In genomic region chr5:23518673-23519072, GRCm38 (mm10) we compare ENCODE assay signal across 9 mouse cellular contexts.
DNase-seq lines count a peak whose midpoint lies in the region; ATAC-seq lines count a peak whose summit lies in the region.
"Had no signal": no experiment of that assay in that cellular context is flagged by ENCODE, and none has a peak within 500 bp of the region (broad histone marks: within the 10 kb centered on the region; RNA-seq: fewer than 3 reads in every experiment).

No protein-coding gene starts in this region.

- H3K9me3 ChIP-seq in hindbrain, embryonic 13.5 days = no peaks in the 10 kb centered on the region
- H3K9me3 ChIP-seq in hindbrain, embryonic 11.5 days (ENCODE audit: control insufficient read depth, low read length) = no peaks in the 10 kb centered on the region
- H3K9me3 ChIP-seq in stomach, embryonic 16.5 days (replicated peaks; ENCODE audit: control insufficient read depth, low read length) = no peaks in the 10 kb centered on the region

- no peak overlapping the region for H3K4me3 ChIP-seq in hindbrain, embryonic 13.5 days
- H3K4me3 ChIP-seq in hindbrain, embryonic 11.5 days (ENCODE audit: low read depth, low read length) = no peak overlapping the region
- H3K4me3 ChIP-seq in stomach, embryonic 16.5 days (replicated peaks; ENCODE audit: low read length) = no peak overlapping the region

- no peak for DNase-seq in hindbrain, embryonic 11.5 days (ENCODE audit: low spot score)
- DNase-seq in adipocyte (ENCODE audit: low spot score) = peak; percentile 33
- DNase-seq in heart, adult 9 months (ENCODE audit: low spot score in 2 of 2) = peak; percentile 47 to 48
- peak; percentile 47 to 62 for DNase-seq in kidney, postnatal 4 days
- no peak for DNase-seq in right cerebral cortex, adult 2 months (ENCODE audit: low spot score in 2 of 2)
- DNase-seq in thymus, postnatal 4 days = no peak

- no peaks in the 10 kb centered on the region for H3K27me3 ChIP-seq in hindbrain, embryonic 13.5 days
- no peaks in the 10 kb centered on the region for H3K27me3 ChIP-seq in hindbrain, embryonic 11.5 days (ENCODE audit: control insufficient read depth, insufficient read depth, low read length)
- H3K27me3 ChIP-seq in stomach, embryonic 16.5 days (ENCODE audit: control insufficient read depth, insufficient read depth, low read length) = no peaks in the 10 kb centered on the region

- H3K4me2 ChIP-seq in hindbrain, embryonic 13.5 days = no peak overlapping the region
- no peak overlapping the region for H3K4me2 ChIP-seq in hindbrain, embryonic 11.5 days (replicated peaks; ENCODE audit: low read depth, low read length)
- H3K4me2 ChIP-seq in stomach, embryonic 16.5 days (ENCODE audit: low read depth, low read length) = no peak overlapping the region

- ATAC-seq in hindbrain, embryonic 13.5 days (ENCODE audit: low FRiP score) = no peak
- ATAC-seq in hindbrain, embryonic 11.5 days (ENCODE audit: low FRiP score) = no peak
- ATAC-seq in stomach, embryonic 16.5 days (ENCODE audit: insufficient read depth, low FRiP score) = peak; percentile 82

- peaks cover 47% of the 10 kb centered on the region for H3K36me3 ChIP-seq in hindbrain, embryonic 13.5 days
- H3K36me3 ChIP-seq in hindbrain, embryonic 11.5 days (ENCODE audit: control insufficient read depth, insufficient read depth, low read length) = peaks cover 4% of the 10 kb centered on the region; the same call in 1 of the 2 replicates
- peaks cover 9% of the 10 kb centered on the region; the same call in 1 of the 2 replicates for H3K36me3 ChIP-seq in stomach, embryonic 16.5 days (ENCODE audit: control insufficient read depth, insufficient read depth, low read length)

- 62% methylated on average over 3 of the region's 3 CpGs for WGBS in hindbrain, embryonic 13.5 days
- WGBS in hindbrain, embryonic 11.5 days = 72% methylated on average over 3 of the region's 3 CpGs
- 27% methylated on average over 3 of the region's 3 CpGs for WGBS in stomach, embryonic 16.5 days

- peaks cover 19% of the 10 kb centered on the region for H3K4me1 ChIP-seq in hindbrain, embryonic 13.5 days (replicated peaks)
- no peaks in the 10 kb centered on the region; the same call in 1 of the 2 replicates for H3K4me1 ChIP-seq in hindbrain, embryonic 11.5 days (replicated peaks; ENCODE audit: control insufficient read depth, insufficient read depth, low read length)
- peaks cover 13% of the 10 kb centered on the region for H3K4me1 ChIP-seq in stomach, embryonic 16.5 days (ENCODE audit: control insufficient read depth, insufficient read depth, low read length)

- H3K27ac ChIP-seq in hindbrain, embryonic 13.5 days = peak overlapping the region; percentile 45; the same call in 1 of the 2 replicates
- H3K27ac ChIP-seq in hindbrain, embryonic 11.5 days (ENCODE audit: low read depth, low read length) = no peak overlapping the region
- H3K27ac ChIP-seq in stomach, embryonic 16.5 days (ENCODE audit: low read length) = peak overlapping the region; percentile 37
- H3K27ac ChIP-seq: liver, embryonic 14.5 days had no signal

- H3K9ac ChIP-seq in hindbrain, embryonic 13.5 days = no peak overlapping the region
- H3K9ac ChIP-seq in hindbrain, embryonic 11.5 days (ENCODE audit: low read depth, low read length) = no peak overlapping the region
- H3K9ac ChIP-seq in stomach, embryonic 16.5 days (ENCODE audit: low read length) = 0 out of 2 replicates have a peak overlapping the region, but pooled peaks have one; percentile 26
- H3K9ac ChIP-seq: liver, embryonic 14.5 days had no signal

Comparison
In these comparisons a context has a peak if more than half of its experiments do, and no peak if none do; other contexts are left out.
1. DNase-seq: peak in adipocyte (single experiment), heart, adult 9 months (2 of 2) and kidney, postnatal 4 days (2 of 2); none in hindbrain, embryonic 11.5 days (single experiment), right cerebral cortex, adult 2 months (0 of 2) and thymus, postnatal 4 days (single experiment).